Mouse (Mus musculus): ENCODE results near the gene Pth2. TPM values are rescaled to one million over a fixed set of nuclear protein-coding genes. Genes with fewer than 3 reads are reported as not detected.

Pth2 gene
- total and polyA plus RNA-seq, 3 experiments = not detected

- Histone ChIP-seq H3K9me3 (replicated peaks; ENCODE audit: low read length) (peaks cover 25% of the 10 kb centered on the region), H3K9ac (ENCODE audit: insufficient read depth, low read depth) (no peak overlapping the region), H3K4me1 (ENCODE audit: control insufficient read depth in 1 of 2, insufficient read depth in 2 of 2) (peaks cover 0 to 11% of the 10 kb centered on the region in 2 experiments; a peak in 3 of 4 replicates), H3K4me3 (replicated peaks in 1 of 3; ENCODE audit: low read depth in 2 of 3, low read length in 2 of 3, poor library complexity in 1 of 3) (no peak overlapping the region), H3K4me2 (ENCODE audit: insufficient read depth, low read depth, poor library complexity, severe bottlenecking) (no peak overlapping the region), H3K27me3 (replicated peaks) (peaks cover 68% of the 10 kb centered on the region), H3K79me2 (replicated peaks; ENCODE audit: control insufficient read depth, extremely low read depth, insufficient read depth, poor library complexity, severe bottlenecking) (no peaks in the 10 kb centered on the region), H3K27ac (ENCODE audit: insufficient read depth, low read depth) (no peak overlapping the region), H3K36me3 (replicated peaks in 1 of 2; ENCODE audit: control insufficient read depth in 1 of 2, insufficient read depth in 1 of 2, low read length in 1 of 2) (peaks cover 0 to 4% of the 10 kb centered on the region in 2 experiments)
- no peak for TF ChIP-seq KAT2A (IDR thresholded peaks at IDR 0.05; ENCODE audit: insufficient replicate concordance, low read length)
- no peak for TF ChIP-seq RCOR1 (conservative IDR thresholded peaks at IDR 0.05; ENCODE audit: low read depth, low read length)
- no peak for TF ChIP-seq JUND (conservative IDR thresholded peaks at IDR 0.05; ENCODE audit: low read depth, low read length)
- dilution Hi-C loops (cut with MboI; ENCODE audit: extremely low pct_ligation_motif_present, extremely low pct_unique_long_range_greater_than_20kb, low sequenced_read_pairs) = no loop called here
- no peak for DNase-seq (ENCODE audit: extremely low read depth)
- in situ Hi-C loops (cut with MboI; ENCODE audit: low pct_ligation_motif_present, low pct_unique_long_range_greater_than_20kb, low sequenced_read_pairs) = loop anchor here (10.0 kb wide), 1 partner anchor 139 kb away; no protein-coding TSS in a partner anchor
Observed at GRCm38 (mm10) chr7:45165701-45166100, 15.1 kb upstream of the Pth2 start.

- Histone ChIP-seq H3K4me2 (ENCODE audit: insufficient read depth, low read depth, poor library complexity, severe bottlenecking) (no peak overlapping the region), H3K79me2 (replicated peaks; ENCODE audit: control insufficient read depth, extremely low read depth, insufficient read depth, poor library complexity, severe bottlenecking) (no peaks in the 10 kb centered on the region), H3K4me1 (ENCODE audit: control insufficient read depth in 1 of 2, insufficient read depth in 2 of 2) (peaks cover 0 to 8% of the 10 kb centered on the region in 2 experiments; a peak in 3 of 4 replicates), H3K9me3 (replicated peaks; ENCODE audit: low read length) (peaks cover 31% of the 10 kb centered on the region), H3K36me3 (replicated peaks in 1 of 2; ENCODE audit: control insufficient read depth in 1 of 2, insufficient read depth in 1 of 2, low read length in 1 of 2) (no peaks in the 10 kb centered on the region), H3K9ac (ENCODE audit: insufficient read depth, low read depth) (no peak overlapping the region), H3K4me3 (replicated peaks in 1 of 3; ENCODE audit: low read depth in 2 of 3, low read length in 2 of 3, poor library complexity in 1 of 3) (no peak overlapping the region), H3K27me3 (replicated peaks) (peaks cover 71% of the 10 kb centered on the region), H3K27ac (ENCODE audit: insufficient read depth, low read depth) (no peak overlapping the region)
- in situ Hi-C loops (cut with MboI; ENCODE audit: low pct_ligation_motif_present, low pct_unique_long_range_greater_than_20kb, low sequenced_read_pairs) (loop anchor here (10.0 kb wide), 1 partner anchor 138 kb away; no protein-coding TSS in a partner anchor), dilution Hi-C loops (cut with MboI; ENCODE audit: extremely low pct_ligation_motif_present, extremely low pct_unique_long_range_greater_than_20kb, low sequenced_read_pairs) (no loop called here)
- no peak for TF ChIP-seq SIN3A (IDR thresholded peaks at IDR 0.05; ENCODE audit: low read length)
- DNase-seq (ENCODE audit: extremely low read depth) = no peak
Observed at GRCm38 (mm10) chr7:45166950-45167401, 13.8 kb upstream of the Pth2 start.

GRCm38 (mm10) chr7:45167761-45168445 lies 12.9 kb upstream of the Pth2 start:
- Histone ChIP-seq H3K79me2 (replicated peaks; ENCODE audit: control insufficient read depth, extremely low read depth, insufficient read depth, poor library complexity, severe bottlenecking) (no peaks in the 10 kb centered on the region), H3K9ac (ENCODE audit: insufficient read depth, low read depth) (no peak overlapping the region), H3K27ac (ENCODE audit: insufficient read depth, low read depth) (no peak overlapping the region), H3K36me3 (replicated peaks in 1 of 2; ENCODE audit: control insufficient read depth in 1 of 2, insufficient read depth in 1 of 2, low read length in 1 of 2) (no peaks in the 10 kb centered on the region), H3K4me2 (ENCODE audit: insufficient read depth, low read depth, poor library complexity, severe bottlenecking) (no peak overlapping the region), H3K9me3 (replicated peaks; ENCODE audit: low read length) (peaks cover 35% of the 10 kb centered on the region), H3K4me1 (ENCODE audit: control insufficient read depth in 1 of 2, insufficient read depth in 2 of 2) (no peaks in the 10 kb centered on the region), H3K4me3 (replicated peaks in 1 of 3; ENCODE audit: low read depth in 2 of 3, low read length in 2 of 3, poor library complexity in 1 of 3) (no peak overlapping the region), H3K27me3 (replicated peaks) (peaks cover 66% of the 10 kb centered on the region)
- dilution Hi-C loops (cut with MboI; ENCODE audit: extremely low pct_ligation_motif_present, extremely low pct_unique_long_range_greater_than_20kb, low sequenced_read_pairs) = no loop called here
- in situ Hi-C loops (cut with MboI; ENCODE audit: low pct_ligation_motif_present, low pct_unique_long_range_greater_than_20kb, low sequenced_read_pairs) = loop anchor here (10.0 kb wide), 1 partner anchor 137 kb away; no protein-coding TSS in a partner anchor
- DNase-seq (ENCODE audit: extremely low read depth) = no peak
- TF ChIP-seq ZKSCAN1 (IDR thresholded peaks at IDR 0.05; ENCODE audit: borderline replicate concordance, low read depth, low read length) = no peak
- TF ChIP-seq SMC3 (IDR thresholded peaks at IDR 0.05; ENCODE audit: low read depth, low read length) = no peak
